Mouse (Mus musculus) left cerebral cortex, postnatal 10 days (tissue): ENCODE measurements around the gene Abcg5. TPM values are rescaled to one million over a fixed set of nuclear protein-coding genes. Genes with fewer than 3 reads are reported as not detected.

ENCODE experiments used
- DNase-seq, 2 experiments: peaks; one replicate each; pipeline ENCODE4 v3.0.0; 2021 to 2022; ENCODE audit warnings: low spot score in 2 of 2, mixed read lengths in 1 of 2; ENCODE audit errors: extremely low spot score in 1 of 2
- intact Hi-C: fragments of 180-260 bp; cut with DNase I; formaldehyde crosslinking; loops from one replicate; pipeline ENCODE4 v1.15.1; 2025
- total RNA-seq, 2 experiments: library from RNA; stranded (reverse); gene quantifications; 2 replicates each; pipeline ENCODE4 v1.2.3; 2021

Abcg5 gene
- total RNA-seq, 2 experiments from 2014 or later: not detected

DNA sequence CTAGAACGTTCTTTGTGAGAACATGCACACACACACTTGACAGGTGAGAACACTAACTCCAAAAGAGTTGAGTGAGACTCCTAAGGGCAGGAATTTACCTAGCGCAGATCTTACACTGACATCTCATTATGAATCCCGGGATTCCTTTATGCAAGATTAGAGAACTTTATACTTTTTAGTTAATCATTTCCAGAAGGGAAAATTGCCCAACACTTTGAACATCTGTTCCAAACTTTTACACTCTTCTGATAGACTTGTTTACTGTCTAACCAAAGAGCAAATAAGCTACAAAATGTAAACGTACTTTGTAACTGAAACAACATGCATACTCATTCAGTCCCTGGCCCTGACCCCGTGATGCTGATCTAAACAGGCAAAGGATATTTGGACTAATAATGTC is 6.5 kb upstream of the Abcg5 start:
- intact Hi-C loops: no loop called here
- no peak for DNase-seq

DNA sequence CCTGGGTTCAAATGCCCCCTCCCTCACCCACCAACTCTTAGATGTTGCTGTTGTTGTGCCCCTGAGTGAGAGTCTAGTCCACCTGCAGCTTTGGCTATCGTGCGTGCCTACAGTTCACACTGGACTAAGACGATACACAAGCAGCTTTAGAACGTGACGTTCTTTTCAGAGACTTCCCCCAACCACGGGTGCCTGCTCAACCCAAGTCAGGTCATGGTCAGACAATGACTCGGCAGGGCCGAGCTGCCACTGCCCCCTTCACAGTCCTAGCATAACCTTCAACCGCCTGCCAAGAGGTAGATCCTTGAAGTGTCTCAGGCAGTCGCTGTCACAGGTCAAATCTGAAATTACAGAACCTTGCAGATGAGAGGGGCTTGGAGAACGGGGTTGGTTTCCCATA is 6.0 kb upstream of the Abcg5 start:
- DNase-seq: no peak
- intact Hi-C loops: no loop called here

GRCm38 (mm10) chr17:84687994-84688393 is 5.2 kb upstream of the Abcg5 start:
- intact Hi-C loops: no loop called here

DNA sequence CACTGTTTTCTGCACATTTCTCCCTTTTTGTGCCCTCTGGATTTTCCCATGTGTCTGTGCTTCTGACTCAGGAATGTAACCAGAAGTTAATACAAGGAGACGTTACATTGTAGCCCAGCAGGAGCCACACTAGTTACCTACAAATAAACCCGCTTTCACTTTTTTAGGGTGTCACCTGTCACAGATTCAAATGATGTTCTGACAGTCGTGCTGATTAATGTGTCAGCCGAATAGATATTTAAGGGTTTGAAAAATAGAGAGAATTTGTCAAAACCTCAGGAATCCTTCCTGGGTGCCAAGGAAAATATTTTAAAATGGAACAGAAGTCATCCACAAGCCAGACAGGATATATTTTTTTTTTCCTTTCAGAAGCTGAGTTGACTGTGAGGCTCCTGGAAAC is 2.5 kb upstream of the Abcg5 start:
- intact Hi-C loops: no loop called here
- DNase-seq: no peak

More at GRCm38 (mm10) chr17:84687994-84688393, 5.2 kb upstream of the Abcg5 start:
- DNase-seq: no peak

- intact Hi-C loops: no loop called here
- DNase-seq: no peak
These were observed 1.5 kb upstream of the Abcg5 start for GRCm38 (mm10) chr17:84684284-84684683.

DNA sequence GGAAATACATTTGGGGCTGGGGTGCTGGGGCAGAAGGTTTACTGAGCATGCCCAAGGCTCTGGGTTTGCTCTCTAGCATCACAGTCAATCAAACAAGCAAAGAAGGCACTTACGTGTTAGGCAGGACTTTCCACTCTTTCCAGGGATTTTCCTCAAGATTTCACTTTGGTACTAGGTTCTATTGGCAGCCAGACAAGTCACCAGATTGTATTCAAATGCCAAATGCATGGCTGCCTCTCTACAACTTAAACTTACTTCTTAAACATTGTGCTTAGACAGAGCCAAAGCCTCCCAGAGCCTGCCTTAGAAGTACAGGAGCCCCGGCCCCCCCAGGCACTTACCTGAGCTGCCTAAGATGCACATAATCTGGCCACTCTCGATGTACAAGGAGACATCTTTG is 1.1 kb downstream of the Abcg5 start:
- intact Hi-C loops: no loop called here
- peak in 1 of 2 experiments; percentile 25 for DNase-seq

GRCm38 (mm10) chr17:84677595-84677994 is 5.2 kb downstream of the Abcg5 start:
- intact Hi-C loops: no loop called here

GRCm38 (mm10) chr17:84675951-84676366 is 6.9 kb downstream of the Abcg5 start, which contains the start of gene Abcg8:
TSS of gene Abcg8 (plus strand) at chr17:84676302.
- intact Hi-C loops: no loop called here
- DNase-seq: peak in 1 of 2 experiments; percentile 43

More at GRCm38 (mm10) chr17:84677595-84677994, 5.2 kb downstream of the Abcg5 start:
- DNase-seq: no peak

- intact Hi-C loops: no loop called here
These were observed 7.6 kb downstream of the Abcg5 start for GRCm38 (mm10) chr17:84675204-84675603.

GRCm38 (mm10) chr17:84674048-84674447 is 8.8 kb downstream of the Abcg5 start:
- no peak for DNase-seq
- intact Hi-C loops: no loop called here

More at GRCm38 (mm10) chr17:84675204-84675603, 7.6 kb downstream of the Abcg5 start:
- no peak for DNase-seq

- intact Hi-C loops: no loop called here
- DNase-seq: no peak
These were observed 10.1 kb downstream of the Abcg5 start for GRCm38 (mm10) chr17:84672376-84673369.

DNA sequence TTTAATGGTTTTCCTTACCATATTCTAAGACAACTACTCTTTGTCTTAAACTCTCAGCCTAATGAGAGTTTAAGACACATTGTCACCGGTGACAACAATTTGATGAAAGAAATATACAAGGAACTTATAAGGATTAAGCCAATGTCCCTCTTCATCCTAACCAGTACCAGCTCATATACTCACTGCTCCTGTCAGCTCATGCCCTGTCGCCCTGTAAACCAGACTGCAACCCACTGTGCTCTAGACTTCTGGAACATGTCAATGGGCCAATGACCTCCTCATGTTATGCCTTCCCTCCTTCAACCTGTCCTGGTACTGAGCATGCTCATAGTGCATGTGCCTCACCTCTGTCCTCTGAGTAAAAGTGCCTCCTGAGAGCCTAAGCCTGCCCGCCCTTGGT is 15.0 kb downstream of the Abcg5 start:
- intact Hi-C loops: no loop called here
- no peak for DNase-seq

- DNase-seq: no peak
- intact Hi-C loops: no loop called here
These were observed 17.1 kb downstream of the Abcg5 start for GRCm38 (mm10) chr17:84665691-84666090.

DNA sequence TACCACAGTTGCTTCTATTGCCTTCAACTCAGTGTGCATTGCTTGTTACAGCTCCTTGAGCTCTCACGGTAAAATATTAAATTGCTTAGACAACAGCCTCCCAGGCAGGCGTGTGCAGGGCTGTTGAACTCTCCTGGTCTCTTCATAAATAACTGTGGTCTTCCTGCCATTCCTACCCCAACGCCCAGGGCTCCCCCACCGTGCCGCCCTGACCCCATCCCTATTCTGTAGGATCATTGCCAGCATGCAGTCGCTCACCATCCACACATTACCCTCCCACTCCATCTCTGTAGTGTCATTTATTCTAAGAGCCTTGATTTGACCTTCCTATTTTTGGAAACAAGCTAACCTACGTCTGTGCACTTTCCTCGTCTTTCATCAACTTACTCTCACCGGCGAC is 17.8 kb downstream of the Abcg5 start:
- intact Hi-C loops: no loop called here
- DNase-seq: no peak

DNA sequence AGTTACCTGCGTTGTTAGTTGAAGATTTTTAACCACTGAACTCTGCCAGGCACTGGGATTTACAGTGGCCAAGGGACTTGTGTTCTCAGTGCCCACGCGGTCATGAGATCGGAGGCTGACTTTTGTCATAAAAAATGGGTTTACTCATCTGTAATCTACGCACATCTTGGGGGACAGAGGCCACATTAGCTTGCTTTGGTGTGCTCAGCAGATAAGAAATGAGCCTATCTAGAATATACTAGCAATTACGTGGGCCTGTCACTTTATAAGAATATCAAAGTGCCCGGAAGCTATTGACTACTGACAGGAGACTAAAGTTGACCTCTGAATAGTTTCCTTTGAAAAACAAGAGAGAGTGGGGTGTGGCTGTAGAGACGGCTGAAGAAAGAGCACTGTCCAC is 23.9 kb downstream of the Abcg5 start:
- intact Hi-C loops: no loop called here
- DNase-seq: no peak

DNA sequence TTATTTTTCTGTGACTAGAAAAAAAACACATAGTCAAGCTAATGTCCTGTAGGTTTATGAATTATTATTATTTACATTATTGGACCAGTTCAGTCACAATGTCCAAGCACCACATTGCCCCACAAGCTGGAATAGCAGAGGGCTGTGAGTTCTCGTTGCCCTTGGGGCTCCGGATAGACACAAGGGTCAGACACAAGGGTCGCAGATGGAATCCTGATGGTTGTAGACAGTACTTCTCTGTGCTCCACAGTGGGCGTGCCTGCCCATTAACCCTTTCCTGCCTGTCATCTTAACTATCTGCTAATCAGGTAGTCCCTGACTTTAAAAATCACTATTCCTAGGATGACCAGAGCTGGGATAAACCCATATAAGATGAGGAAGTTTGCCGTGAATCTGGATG is 24.6 kb downstream of the Abcg5 start:
- no peak for DNase-seq
- intact Hi-C loops: no loop called here

DNA sequence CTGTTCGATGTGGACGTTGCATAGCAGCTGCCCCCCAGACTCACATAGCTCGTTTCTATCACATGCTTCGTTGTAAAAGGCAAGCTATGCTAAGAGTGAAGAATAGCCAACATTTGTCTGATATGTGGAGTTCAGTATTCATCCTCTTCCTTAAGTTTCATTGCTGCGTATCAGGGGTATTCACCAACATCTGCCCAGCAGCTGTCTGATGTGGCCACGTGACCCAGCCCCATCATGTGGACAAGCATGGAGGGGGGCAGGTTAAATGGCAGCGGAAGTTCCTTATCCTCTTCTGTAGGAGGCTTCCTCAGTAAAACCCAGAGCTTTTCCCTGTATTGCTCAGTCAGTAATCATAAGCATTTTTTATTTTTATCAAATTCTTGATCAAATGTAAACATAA is 25.0 kb downstream of the Abcg5 start:
- intact Hi-C loops: no loop called here
- DNase-seq: no peak

GRCm38 (mm10) chr17:84657422-84657732 is 25.4 kb downstream of the Abcg5 start:
- intact Hi-C loops: no loop called here

GRCm38 (mm10) chr17:84656653-84657421 is 26.0 kb downstream of the Abcg5 start:
- DNase-seq: no peak
- intact Hi-C loops: no loop called here

More at GRCm38 (mm10) chr17:84657422-84657732, 25.4 kb downstream of the Abcg5 start:
- DNase-seq: no peak

- no peak for DNase-seq
- intact Hi-C loops: no loop called here
These were observed 26.6 kb downstream of the Abcg5 start for GRCm38 (mm10) chr17:84656205-84656604.
